ENCODE assay signal across 17 mouse cellular contexts in the genomic region with DNA sequence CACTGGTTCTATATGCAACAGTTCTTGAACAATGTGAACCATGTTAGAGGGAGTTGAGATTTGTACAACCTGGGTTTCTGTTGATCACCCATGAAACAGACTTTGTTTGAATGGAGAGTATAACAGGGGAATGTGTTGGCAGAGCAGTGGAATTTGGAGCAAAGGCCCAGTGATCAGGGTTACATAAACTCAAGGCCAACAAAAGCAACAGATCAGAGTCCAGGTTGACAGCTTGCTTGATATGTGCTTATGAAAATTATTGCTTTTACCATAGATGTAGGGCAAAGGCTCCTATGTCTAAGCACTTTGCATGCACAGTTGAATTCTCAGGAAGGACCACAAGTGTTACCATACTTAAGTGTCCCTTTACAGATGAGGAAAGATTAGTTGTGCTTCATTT.
"Had no signal": no experiment of that assay in that cellular context is flagged by ENCODE, and none has a peak within 500 bp of the region (broad histone marks: within the 10 kb centered on the region; RNA-seq: fewer than 3 reads in every experiment).

No protein-coding gene starts in this region.

- H3K27me3 ChIP-seq: liver, embryonic 13.5 days; midbrain, embryonic 12.5 days; midbrain, embryonic 15.5 days; neural tube, embryonic 12.5 days; neural tube, embryonic 15.5 days had no signal

- H3K36me3 ChIP-seq: liver, embryonic 13.5 days; midbrain, embryonic 12.5 days; midbrain, embryonic 15.5 days; neural tube, embryonic 12.5 days; neural tube, embryonic 15.5 days had no signal

- H3K9ac ChIP-seq: liver, embryonic 13.5 days; lung, embryonic 14.5 days; midbrain, embryonic 12.5 days; midbrain, embryonic 15.5 days; neural tube, embryonic 12.5 days; neural tube, embryonic 15.5 days had no signal

- H3K27ac ChIP-seq: left cerebral cortex, adult 2 months; liver, embryonic 13.5 days; macrophage; midbrain, embryonic 12.5 days; midbrain, embryonic 15.5 days; neural tube, embryonic 12.5 days; neural tube, embryonic 15.5 days; stomach, postnatal 0 days had no signal

- DNase-seq: kidney, postnatal 25 days; layer of hippocampus, postnatal 36 days; liver, embryonic 13.5 days; lung, embryonic 14.5 days; right cerebral cortex, adult 18-20 months; right cerebral cortex, postnatal 14 days; right cerebral cortex, postnatal 4 days; thymus, adult 2 months; thymus, postnatal 14 days; thymus, postnatal 4 days had no signal

- H3K4me1 ChIP-seq: liver, embryonic 13.5 days; neural tube, embryonic 12.5 days had no signal

- H3K4me3 ChIP-seq: left cerebral cortex, adult 2 months; liver, embryonic 13.5 days; midbrain, embryonic 12.5 days; midbrain, embryonic 15.5 days; neural tube, embryonic 12.5 days; neural tube, embryonic 15.5 days had no signal
